Mouse (Mus musculus): ENCODE results near the gene Gm20422. TPM values are rescaled to one million over a fixed set of nuclear protein-coding genes. Genes with fewer than 3 reads are reported as not detected.

Gene Gm20422
- polyA plus RNA-seq, 1 experiment from 2014 or later, result not detected

DNA sequence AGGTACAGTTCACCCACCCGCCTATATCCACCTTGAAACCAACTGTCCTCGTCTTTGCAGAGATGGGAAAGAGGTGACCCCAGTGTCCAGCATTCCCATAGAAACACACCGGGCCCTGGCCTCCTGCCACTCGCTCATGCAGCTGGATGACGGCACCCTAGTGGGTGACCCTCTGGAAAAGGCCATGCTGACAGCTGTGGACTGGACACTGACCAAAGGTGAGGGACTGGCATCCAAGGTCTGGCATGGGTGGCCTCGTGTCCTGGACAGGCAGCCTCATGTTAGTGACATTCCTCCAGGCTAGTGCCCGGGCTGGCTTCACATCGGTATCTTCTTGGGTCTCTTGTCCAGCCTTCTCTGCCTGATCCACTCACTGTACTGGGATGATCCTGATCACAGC, 24.6 kb upstream of the Gm20422 start:
- no peak overlapping the region for H3K27ac ChIP-seq (ENCODE audit: low read depth, low read length)
- 93% methylated on average over 8 of the region's 8 CpGs for WGBS (ENCODE audit: insufficient replicate concordance)
- H3K9me3 ChIP-seq (replicated peaks; ENCODE audit: control insufficient read depth, low read length), result no peaks in the 10 kb centered on the region
- H3K36me3 ChIP-seq (ENCODE audit: control insufficient read depth, insufficient read depth, low read length), result peaks cover 76% of the 10 kb centered on the region
- H3K4me1 ChIP-seq (ENCODE audit: control insufficient read depth, insufficient read depth, low read length), result no peaks in the 10 kb centered on the region
- H3K9ac ChIP-seq (ENCODE audit: low read depth, low read length), result no peak overlapping the region
- ATAC-seq (replicated peaks; ENCODE audit: insufficient number of reproducible peaks, low FRiP score, low TSS enrichment), result no peak
- H3K27me3 ChIP-seq (ENCODE audit: control insufficient read depth, insufficient read depth, low read length), result no peaks in the 10 kb centered on the region
- no peak overlapping the region for H3K4me3 ChIP-seq (ENCODE audit: low read depth, low read length)
- H3K4me2 ChIP-seq, result no peak overlapping the region

DNA sequence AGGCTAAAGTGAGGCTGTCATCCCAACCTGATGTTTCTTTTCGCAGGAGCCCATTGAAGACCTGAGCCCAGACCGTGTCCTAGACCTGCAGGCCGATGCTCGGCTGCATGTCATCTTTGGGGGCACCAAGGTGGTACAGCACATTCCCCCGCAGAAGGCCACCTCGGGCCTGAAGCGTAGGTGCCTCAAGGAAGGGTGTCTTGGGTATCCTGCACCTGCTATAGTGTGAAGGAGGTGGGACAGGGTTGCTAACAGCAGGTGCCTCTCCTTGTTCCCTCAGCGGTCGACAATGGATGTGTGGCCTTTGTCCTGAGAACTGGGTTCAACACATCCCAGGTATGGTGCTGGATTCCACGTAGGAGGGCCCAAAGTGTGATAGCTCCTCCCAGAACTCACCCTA, 23.0 kb upstream of the Gm20422 start:
- H3K9me3 ChIP-seq (replicated peaks; ENCODE audit: control insufficient read depth, low read length), result no peaks in the 10 kb centered on the region
- peaks cover 63% of the 10 kb centered on the region for H3K36me3 ChIP-seq (ENCODE audit: control insufficient read depth, insufficient read depth, low read length)
- H3K9ac ChIP-seq (ENCODE audit: low read depth, low read length), result no peak overlapping the region
- H3K4me1 ChIP-seq (ENCODE audit: control insufficient read depth, insufficient read depth, low read length), result peaks cover 3% of the 10 kb centered on the region
- no peak overlapping the region for H3K4me2 ChIP-seq
- H3K4me3 ChIP-seq (ENCODE audit: low read depth, low read length), result no peak overlapping the region
- 94% methylated on average over 10 of the region's 10 CpGs for WGBS (ENCODE audit: insufficient replicate concordance)
- H3K27ac ChIP-seq (ENCODE audit: low read depth, low read length), result no peak overlapping the region
- no peak for ATAC-seq (replicated peaks; ENCODE audit: insufficient number of reproducible peaks, low FRiP score, low TSS enrichment)
- no peaks in the 10 kb centered on the region for H3K27me3 ChIP-seq (ENCODE audit: control insufficient read depth, insufficient read depth, low read length)

DNA sequence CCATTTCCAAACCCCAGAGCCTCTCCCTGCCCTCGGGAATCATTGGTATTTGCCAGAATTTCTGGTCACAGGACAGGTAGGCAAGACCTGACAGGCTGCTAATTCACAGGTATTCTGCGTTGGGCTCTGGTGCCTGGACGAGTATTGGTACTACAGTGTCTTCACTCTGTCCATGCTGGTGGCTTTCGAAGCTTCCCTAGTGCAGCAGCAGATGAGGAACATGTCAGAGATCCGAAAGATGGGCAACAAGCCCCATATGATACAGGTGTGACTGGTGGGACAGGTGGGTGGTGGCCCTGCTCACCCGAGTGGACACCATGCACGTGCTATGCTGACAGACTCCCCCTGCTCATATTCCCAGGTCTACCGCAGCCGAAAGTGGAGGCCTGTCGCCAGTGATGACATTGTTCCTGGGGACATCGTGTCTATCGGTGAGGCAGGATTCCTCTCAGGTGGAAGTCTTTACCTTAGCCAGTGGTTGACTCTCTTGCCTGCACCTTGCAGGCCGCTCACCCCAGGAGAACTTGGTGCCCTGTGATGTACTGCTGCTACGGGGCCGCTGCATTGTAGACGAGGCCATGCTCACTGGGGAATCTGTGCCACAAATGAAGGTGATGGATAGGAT, 22.1 kb upstream of the Gm20422 start:
- Histone ChIP-seq H3K27me3 (ENCODE audit: control insufficient read depth, insufficient read depth, low read length) (no peaks in the 10 kb centered on the region), H3K9me3 (replicated peaks; ENCODE audit: control insufficient read depth, low read length) (no peaks in the 10 kb centered on the region), H3K4me1 (ENCODE audit: control insufficient read depth, insufficient read depth, low read length) (peaks cover 11% of the 10 kb centered on the region), H3K36me3 (ENCODE audit: control insufficient read depth, insufficient read depth, low read length) (peaks cover 56% of the 10 kb centered on the region), H3K4me2 (no peak overlapping the region), H3K9ac (ENCODE audit: low read depth, low read length) (no peak overlapping the region), H3K27ac (ENCODE audit: low read depth, low read length) (no peak overlapping the region), H3K4me3 (ENCODE audit: low read depth, low read length) (no peak overlapping the region)
- 96% methylated on average over 16 of the region's 16 CpGs for WGBS (ENCODE audit: insufficient replicate concordance)
- no peak for ATAC-seq (replicated peaks; ENCODE audit: insufficient number of reproducible peaks, low FRiP score, low TSS enrichment)

DNA sequence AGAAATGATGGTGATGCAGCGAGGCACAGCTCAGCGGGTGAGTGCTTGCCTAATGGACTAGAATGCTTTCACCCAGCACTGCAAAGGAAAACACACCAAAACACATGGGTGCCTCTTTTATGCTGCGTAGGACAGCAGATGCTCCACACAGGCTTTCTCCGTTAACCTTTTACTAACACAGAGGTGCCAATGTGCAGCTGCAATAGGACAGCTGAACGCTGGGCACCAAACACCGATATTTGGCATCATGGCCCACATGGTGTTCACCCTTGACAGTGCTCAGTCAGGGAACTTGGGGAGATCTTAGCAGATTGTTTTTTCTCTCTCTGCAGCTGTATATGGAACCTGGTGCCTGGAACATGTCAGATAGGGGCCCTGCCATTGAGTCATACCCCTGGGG, 20.2 kb upstream of the Gm20422 start:
- peaks cover 43% of the 10 kb centered on the region for H3K36me3 ChIP-seq (ENCODE audit: control insufficient read depth, insufficient read depth, low read length)
- H3K27ac ChIP-seq (ENCODE audit: low read depth, low read length), result no peak overlapping the region
- no peak overlapping the region for H3K4me2 ChIP-seq
- no peak for ATAC-seq (replicated peaks; ENCODE audit: insufficient number of reproducible peaks, low FRiP score, low TSS enrichment)
- peaks cover 11% of the 10 kb centered on the region for H3K4me1 ChIP-seq (ENCODE audit: control insufficient read depth, insufficient read depth, low read length)
- no peaks in the 10 kb centered on the region for H3K27me3 ChIP-seq (ENCODE audit: control insufficient read depth, insufficient read depth, low read length)
- H3K9ac ChIP-seq (ENCODE audit: low read depth, low read length), result no peak overlapping the region
- no peak overlapping the region for H3K4me3 ChIP-seq (ENCODE audit: low read depth, low read length)
- no peaks in the 10 kb centered on the region for H3K9me3 ChIP-seq (replicated peaks; ENCODE audit: control insufficient read depth, low read length)
- WGBS (ENCODE audit: insufficient replicate concordance), result 93% methylated on average over 6 of the region's 6 CpGs

DNA sequence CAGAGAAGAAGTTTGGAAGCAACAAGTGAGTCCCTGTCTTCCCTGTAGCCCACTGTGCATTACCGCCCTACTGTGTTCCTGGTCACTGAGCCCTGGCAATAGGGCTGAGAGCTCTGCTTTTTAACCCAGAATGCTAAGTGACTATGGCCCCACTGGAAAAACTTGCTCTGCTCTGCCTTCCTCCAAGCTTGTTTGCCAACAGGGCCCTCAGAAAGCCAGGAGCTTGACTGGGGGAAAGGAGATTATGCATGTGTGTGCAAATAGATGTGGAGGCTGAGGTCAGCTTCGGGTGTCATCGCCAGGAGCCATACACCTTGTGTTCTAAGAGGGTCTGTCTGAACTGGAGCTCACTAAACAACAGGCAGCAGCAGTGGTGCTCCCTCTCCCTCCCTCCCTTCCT, 19.4 kb upstream of the Gm20422 start:
- Histone ChIP-seq H3K36me3 (ENCODE audit: control insufficient read depth, insufficient read depth, low read length) (peaks cover 35% of the 10 kb centered on the region), H3K9me3 (replicated peaks; ENCODE audit: control insufficient read depth, low read length) (no peaks in the 10 kb centered on the region), H3K4me2 (no peak overlapping the region), H3K4me1 (ENCODE audit: control insufficient read depth, insufficient read depth, low read length) (peaks cover 11% of the 10 kb centered on the region), H3K27me3 (ENCODE audit: control insufficient read depth, insufficient read depth, low read length) (no peaks in the 10 kb centered on the region), H3K27ac (ENCODE audit: low read depth, low read length) (no peak overlapping the region), H3K9ac (ENCODE audit: low read depth, low read length) (no peak overlapping the region), H3K4me3 (ENCODE audit: low read depth, low read length) (no peak overlapping the region)
- ATAC-seq (replicated peaks; ENCODE audit: insufficient number of reproducible peaks, low FRiP score, low TSS enrichment), result no peak
- 96% methylated on average over 3 of the region's 3 CpGs for WGBS (ENCODE audit: insufficient replicate concordance)

DNA sequence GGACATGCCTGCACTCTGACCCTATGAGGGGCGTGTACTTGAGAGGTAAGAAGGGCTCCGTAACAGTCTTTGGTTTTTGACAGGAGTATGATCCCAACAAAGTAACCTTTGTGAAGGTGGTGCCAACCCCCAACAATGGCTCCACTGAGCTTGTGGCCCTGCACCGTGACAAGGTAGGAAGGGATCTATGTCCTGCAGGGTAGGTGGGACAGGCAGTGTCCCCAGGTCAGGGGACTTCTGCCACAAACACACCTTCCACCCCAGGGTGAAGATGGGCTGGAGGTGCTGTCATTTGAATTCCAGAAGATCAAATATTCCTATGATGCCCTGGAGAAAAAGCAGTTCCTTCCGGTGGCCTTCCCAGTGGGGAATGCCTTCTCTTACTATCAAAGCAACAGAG, 19.0 kb upstream of the Gm20422 start:
- 89% methylated on average over 4 of the region's 4 CpGs for WGBS (ENCODE audit: insufficient replicate concordance)
- Histone ChIP-seq H3K27ac (ENCODE audit: low read depth, low read length) (no peak overlapping the region), H3K27me3 (ENCODE audit: control insufficient read depth, insufficient read depth, low read length) (no peaks in the 10 kb centered on the region), H3K4me3 (ENCODE audit: low read depth, low read length) (no peak overlapping the region), H3K9me3 (replicated peaks; ENCODE audit: control insufficient read depth, low read length) (no peaks in the 10 kb centered on the region), H3K36me3 (ENCODE audit: control insufficient read depth, insufficient read depth, low read length) (peaks cover 33% of the 10 kb centered on the region), H3K4me1 (ENCODE audit: control insufficient read depth, insufficient read depth, low read length) (peaks cover 11% of the 10 kb centered on the region), H3K4me2 (no peak overlapping the region), H3K9ac (ENCODE audit: low read depth, low read length) (no peak overlapping the region)
- ATAC-seq (replicated peaks; ENCODE audit: insufficient number of reproducible peaks, low FRiP score, low TSS enrichment), result no peak

DNA sequence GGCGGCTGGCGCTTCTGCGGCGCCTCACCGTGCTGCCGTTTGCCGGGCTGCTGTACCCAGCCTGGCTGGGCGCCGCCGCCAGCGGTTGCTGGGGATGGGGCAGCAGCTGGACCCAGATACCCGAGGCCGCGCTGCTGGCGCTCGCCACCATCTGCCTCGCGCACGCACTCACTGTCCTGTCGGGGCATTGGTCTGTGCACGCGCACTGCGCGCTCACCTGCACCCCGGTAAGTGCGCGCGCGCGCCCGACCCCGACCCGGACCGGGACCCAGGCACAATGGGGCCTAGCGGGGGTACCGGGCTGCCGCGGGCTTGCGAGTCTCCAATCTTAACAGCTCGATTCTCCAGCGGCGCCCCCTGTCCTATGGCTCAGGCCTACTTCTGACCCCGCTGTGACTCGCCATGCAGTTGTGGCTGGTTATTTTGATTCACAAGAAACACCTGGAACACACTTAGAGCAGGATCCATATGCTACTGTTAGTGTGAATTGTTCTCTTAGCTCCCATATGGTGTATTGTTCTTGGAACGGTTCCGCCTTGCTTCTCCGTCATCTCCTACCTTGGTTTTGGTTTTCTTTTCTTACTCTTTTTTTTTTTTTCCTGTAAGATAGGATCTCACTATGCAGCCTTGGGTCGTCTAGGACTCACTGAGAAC, 16.9 kb upstream of the Gm20422 start:
- Histone ChIP-seq H3K36me3 (ENCODE audit: control insufficient read depth, insufficient read depth, low read length) (peaks cover 14% of the 10 kb centered on the region), H3K4me1 (ENCODE audit: control insufficient read depth, insufficient read depth, low read length) (peaks cover 11% of the 10 kb centered on the region), H3K27me3 (ENCODE audit: control insufficient read depth, insufficient read depth, low read length) (no peaks in the 10 kb centered on the region), H3K9me3 (replicated peaks; ENCODE audit: control insufficient read depth, low read length) (no peaks in the 10 kb centered on the region), H3K9ac (ENCODE audit: low read depth, low read length) (peak overlapping the region; percentile 84), H3K27ac (ENCODE audit: low read depth, low read length) (peak overlapping the region; percentile 91), H3K4me3 (ENCODE audit: low read depth, low read length) (peak overlapping the region; percentile 93), H3K4me2 (peak overlapping the region; percentile 78)
- under 1% methylated on average over 48 of the region's 48 CpGs for WGBS (ENCODE audit: insufficient replicate concordance)
- ATAC-seq (replicated peaks; ENCODE audit: insufficient number of reproducible peaks, low FRiP score, low TSS enrichment), result peak; percentile 58

DNA sequence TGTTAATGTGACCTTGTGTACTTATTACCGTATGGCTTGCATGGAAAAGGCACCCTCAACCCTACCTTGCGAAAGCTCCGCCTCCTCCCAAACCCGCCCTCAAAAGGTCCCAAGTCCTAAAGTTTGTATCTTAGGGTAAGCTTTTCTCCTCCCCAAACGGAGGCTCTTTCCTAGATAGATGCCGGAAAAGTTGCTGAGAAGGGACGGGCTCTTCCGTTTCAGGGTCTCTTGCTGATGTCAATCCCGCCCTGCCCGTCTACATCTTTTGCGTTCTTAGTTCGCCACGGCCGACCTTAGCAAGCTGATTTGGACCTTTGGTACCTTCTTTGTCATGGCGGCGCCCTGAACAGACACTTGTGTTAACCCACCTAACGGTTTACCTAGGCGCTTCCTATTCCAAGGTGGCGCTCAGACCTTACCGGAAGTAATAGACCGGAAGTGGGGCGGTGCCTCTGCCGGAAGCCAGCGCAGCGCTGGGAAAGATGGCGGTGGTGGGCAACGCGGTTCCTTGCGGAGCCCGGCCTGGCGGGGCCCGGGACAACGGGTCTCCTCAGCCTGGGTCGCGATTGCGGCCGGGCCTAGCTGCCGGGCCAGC, 16.2 kb upstream of the Gm20422 start, which contains the start of the genes Atp13a1 and Zfp866:
Atp13a1 (plus strand) TSS at position 391 of the 595 bp plus-strand sequence.
Zfp866 (minus strand) TSS at position 406 of the 595 bp plus-strand sequence.
- H3K9me3 ChIP-seq (replicated peaks; ENCODE audit: control insufficient read depth, low read length), result no peaks in the 10 kb centered on the region
- peak within 1 kb of the TSS; percentile 91 for H3K27ac ChIP-seq (ENCODE audit: low read depth, low read length)
- ATAC-seq (replicated peaks; ENCODE audit: insufficient number of reproducible peaks, low FRiP score, low TSS enrichment), result peak; percentile 90
- H3K4me1 ChIP-seq (ENCODE audit: control insufficient read depth, insufficient read depth, low read length), result peaks cover 11% of the 10 kb centered on the region
- H3K9ac ChIP-seq (ENCODE audit: low read depth, low read length), result peak within 1 kb of the TSS; percentile 84
- peak within 1 kb of the TSS; percentile 78 for H3K4me2 ChIP-seq
- H3K27me3 ChIP-seq (ENCODE audit: control insufficient read depth, insufficient read depth, low read length), result no peaks in the 10 kb centered on the region
- WGBS (ENCODE audit: insufficient replicate concordance), result under 1% methylated on average over 38 of the region's 38 CpGs
- H3K4me3 ChIP-seq (ENCODE audit: low read depth, low read length), result peak within 1 kb of the TSS; percentile 93
- peaks cover 11% of the 10 kb centered on the region for H3K36me3 ChIP-seq (ENCODE audit: control insufficient read depth, insufficient read depth, low read length)
